Mouse (Mus musculus) spleen, adult 2 months (tissue): ENCODE measurements around the gene Sin3b. TPM values are rescaled to one million over a fixed set of nuclear protein-coding genes. Genes with fewer than 3 reads are reported as not detected.
A peak's percentile ranks its signal among the peaks of the same experiment; 100 is the strongest.
"Not testable (repeated sequence)": the region's sequence is repeated elsewhere in the genome, so short reads cannot be mapped to it uniquely, and the experiment has no call there.

ENCODE experiments used
- DNase-seq, 2 experiments: peaks; one replicate each; pipeline versions ENCODE4 v3.0.0 to v3.0.0-alpha.2; 2012 to 2021; ENCODE audit warnings: low spot score in 2 of 2, low read depth in 1 of 2
- H3K27ac ChIP-seq: fragments of 200-500 bp; 2 replicates; pipeline ENCODE4 v1.5.1; 2012; ENCODE audit warnings: low read length, inconsistent platforms; ENCODE audit not compliant: insufficient read depth
- H3K27me3 ChIP-seq: fragments of 200-500 bp; 2 replicates; pipeline ENCODE4 v1.6.1; 2012; ENCODE audit warnings: mild to moderate bottlenecking, moderate library complexity, low read length, inconsistent platforms; ENCODE audit not compliant: control insufficient read depth, insufficient read depth
- H3K36me3 ChIP-seq: fragments of 200-500 bp; 2 replicates; pipeline ENCODE4 v1.6.1; 2012; ENCODE audit warnings: mild to moderate bottlenecking, low read length, inconsistent platforms; ENCODE audit not compliant: control insufficient read depth, insufficient read depth
- H3K4me1 ChIP-seq: fragments of 200-500 bp; 2 replicates; pipeline ENCODE4 v1.6.1; 2011; ENCODE audit warnings: inconsistent platforms; ENCODE audit not compliant: control insufficient read depth, insufficient read depth, insufficient read length
- H3K4me3 ChIP-seq: fragments of 200-500 bp; 2 replicates; pipeline ENCODE4 v1.5.1; 2011; ENCODE audit warnings: mild to moderate bottlenecking, inconsistent platforms; ENCODE audit not compliant: insufficient read depth, insufficient read length; ENCODE audit errors: extremely low read depth
- CTCF ChIP-seq: fragments of 200-500 bp; IDR thresholded peaks from 2 replicates; pipeline ENCODE4 v1.5.1; 2011; ENCODE audit warnings: mild to moderate bottlenecking, inconsistent platforms; ENCODE audit not compliant: insufficient read depth, insufficient read length, insufficient replicate concordance; ENCODE audit errors: extremely low read depth
- POLR2A ChIP-seq: fragments of 200-500 bp; IDR thresholded peaks from 2 replicates; pipeline ENCODE4 v1.6.1; 2011; ENCODE audit warnings: low read depth, low read length, inconsistent platforms
- WGBS: fragments of 180-500 bp; shearing (Covaris S2); methylation state at CpG from one replicate; pipeline ENCODE4 v1.1.7; 2018; 5-methylcytosine and 5-hydroxymethylcytosine counted together
- polyA plus RNA-seq: library from polyadenylated mRNA; depleted of rRNA; stranded (reverse); fragments of >200 nt; gene quantifications from 2 replicates; pipeline ENCODE4 v1.2.3, GENCODE M21; 2012

The Sin3b gene
- polyA plus RNA-seq, 1 experiment: 111 TPM

GRCm38 (mm10) chr8:72683010-72683521 is 40.0 kb upstream of the Sin3b start:
- no peak for DNase-seq
- H3K4me3 ChIP-seq: no peak overlapping the region
- WGBS: 17% methylated on average over 2 of the region's 2 CpGs
- no peaks in the 10 kb centered on the region for H3K36me3 ChIP-seq
- H3K27ac ChIP-seq: no peak overlapping the region
- no peaks in the 10 kb centered on the region for H3K27me3 ChIP-seq
- no peaks in the 10 kb centered on the region for H3K4me1 ChIP-seq
- TF ChIP-seq POLR2A: no peak
- TF ChIP-seq CTCF: no peak

GRCm38 (mm10) chr8:72683572-72684099 is 39.4 kb upstream of the Sin3b start:
- DNase-seq, H3K4me1 ChIP-seq, H3K27ac ChIP-seq, H3K4me3 ChIP-seq, H3K27me3 ChIP-seq, H3K36me3 ChIP-seq: not testable (repeated sequence)
- 76% methylated on average over 5 of the region's 5 CpGs for WGBS

GRCm38 (mm10) chr8:72698349-72698926 is 24.6 kb upstream of the Sin3b start:
- Histone ChIP-seq H3K27ac (no peak overlapping the region), H3K27me3 (no peaks in the 10 kb centered on the region), H3K4me1 (no peaks in the 10 kb centered on the region), H3K4me3 (no peak overlapping the region), H3K36me3 (no peaks in the 10 kb centered on the region)
- no peak for DNase-seq
- WGBS: 91% methylated on average over 2 of the region's 2 CpGs
- TF ChIP-seq CTCF: no peak
- TF ChIP-seq POLR2A: no peak

- Histone ChIP-seq H3K4me1 (no peaks in the 10 kb centered on the region), H3K27ac (no peak overlapping the region), H3K4me3 (no peak overlapping the region), H3K27me3 (no peaks in the 10 kb centered on the region), H3K36me3 (no peaks in the 10 kb centered on the region)
- 66% methylated on average over 6 of the region's 6 CpGs for WGBS
- TF ChIP-seq CTCF: no peak
- TF ChIP-seq POLR2A: no peak
- no peak for DNase-seq
These were observed 10.5 kb upstream of the Sin3b start for GRCm38 (mm10) chr8:72712569-72712968.

- DNase-seq: no peak
- H3K27ac ChIP-seq: no peak overlapping the region
- no peak overlapping the region for H3K4me3 ChIP-seq
- no peak for TF ChIP-seq CTCF
- no peak for TF ChIP-seq POLR2A
- no peaks in the 10 kb centered on the region for H3K27me3 ChIP-seq
- H3K4me1 ChIP-seq: no peaks in the 10 kb centered on the region
- 82% methylated on average over 5 of the region's 5 CpGs for WGBS
- no peaks in the 10 kb centered on the region for H3K36me3 ChIP-seq
These were observed 6.5 kb upstream of the Sin3b start for GRCm38 (mm10) chr8:72716594-72716993.

GRCm38 (mm10) chr8:72720541-72720940 is 2.5 kb upstream of the Sin3b start:
- Histone ChIP-seq H3K4me3 (no peak overlapping the region), H3K36me3 (peaks cover 4% of the 10 kb centered on the region), H3K27ac (no peak overlapping the region), H3K27me3 (no peaks in the 10 kb centered on the region), H3K4me1 (peaks cover 9% of the 10 kb centered on the region)
- no peak for DNase-seq
- TF ChIP-seq CTCF (no peak), POLR2A (no peak)
- WGBS: 41% methylated on average over 1 of the region's 1 CpGs

- Histone ChIP-seq H3K27me3 (no peaks in the 10 kb centered on the region), H3K4me1 (peaks cover 9% of the 10 kb centered on the region), H3K4me3 (peak overlapping the region; percentile 96), H3K27ac (no peak overlapping the region), H3K36me3 (peaks cover 23% of the 10 kb centered on the region)
- WGBS: under 1% methylated on average over 30 of the region's 30 CpGs
- peak in 1 of 2 experiments; percentile 8 for DNase-seq
- TF ChIP-seq CTCF: no peak
- TF ChIP-seq POLR2A: no peak
These were observed 541 bp downstream of the Sin3b start for GRCm38 (mm10) chr8:72723651-72724001.
